Mouse (Mus musculus): ENCODE measurements around the gene Ptpra. TPM values are rescaled to one million over a fixed set of nuclear protein-coding genes. Genes with fewer than 3 reads are reported as not detected.
A peak's percentile ranks its signal among the peaks of the same experiment; 100 is the strongest.

Gene Ptpra
- polyA plus RNA-seq (2011; ENCODE audit: insufficient read depth, insufficient read length, low read depth, missing spikeins) = 72.8 and 77.6 TPM in 2 replicates

DNA sequence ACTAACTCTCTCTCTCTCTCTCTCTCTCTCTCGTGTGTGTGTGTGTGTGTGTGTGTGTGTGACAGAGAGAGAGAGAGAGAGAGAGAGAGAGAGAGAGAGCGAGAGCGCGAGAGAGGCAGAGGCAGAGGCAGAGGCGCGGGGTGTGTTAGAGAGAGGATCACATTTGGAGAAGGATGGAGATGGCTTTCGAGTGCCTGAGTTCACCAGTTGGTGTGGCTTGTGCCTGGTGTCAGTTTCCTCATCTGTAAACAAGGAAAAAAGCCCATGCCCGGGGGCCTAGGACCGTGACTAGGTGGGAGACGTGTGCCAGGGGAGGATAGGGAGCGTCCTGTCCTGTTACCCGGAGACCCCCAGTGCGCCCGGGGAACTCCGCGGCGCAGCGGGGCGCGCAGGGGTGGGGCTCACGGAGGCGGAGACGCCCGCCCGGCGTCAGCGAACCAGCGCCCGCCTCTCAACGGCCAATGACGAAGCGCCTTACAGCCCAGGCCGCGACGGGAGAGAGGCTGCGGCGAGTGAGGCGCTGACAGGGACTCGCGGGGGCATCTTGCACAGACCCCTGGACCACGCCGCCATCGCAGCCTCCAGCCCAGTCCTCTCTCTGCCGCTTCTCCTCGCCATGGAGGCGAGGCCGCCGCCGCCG is at the start of gene Ptpra:
Ptpra (plus strand) TSS at position 485 of the 640 bp plus-strand sequence.
- Histone ChIP-seq H3K9me3 (replicated peaks; ENCODE audit: control insufficient read depth, insufficient read depth, low read length, poor library complexity, severe bottlenecking) (no peaks in the 10 kb centered on the region), H3K36me3 (ENCODE audit: control insufficient read depth, insufficient read depth, low read length, poor library complexity, severe bottlenecking) (no peaks in the 10 kb centered on the region), H3K27me3 (ENCODE audit: control insufficient read depth, insufficient read depth, low read length, poor library complexity, severe bottlenecking) (no peaks in the 10 kb centered on the region), H3K27ac (ENCODE audit: insufficient read depth, low read length) (no peak within 1 kb of the TSS), H3K4me3 (ENCODE audit: low read depth, low read length) (peak within 1 kb of the TSS; percentile 87), H3K4me1 (ENCODE audit: control insufficient read depth, insufficient read depth, low read length) (no peaks in the 10 kb centered on the region), H3K9ac (ENCODE audit: low read depth, poor library complexity, severe bottlenecking) (peak within 1 kb of the TSS; percentile 80)
- TF ChIP-seq EP300 (IDR thresholded peaks at IDR 0.05; ENCODE audit: insufficient read depth, low read depth, low read length) (no peak), POLR2A (IDR thresholded peaks at IDR 0.05; ENCODE audit: insufficient read depth, low read length) (no peak), CTCF (IDR thresholded peaks at IDR 0.05; ENCODE audit: low read depth, low read length) (no peak)

- no peak overlapping the region for H3K4me3 ChIP-seq (ENCODE audit: low read depth, low read length)
- H3K36me3 ChIP-seq (ENCODE audit: control insufficient read depth, insufficient read depth, low read length, poor library complexity, severe bottlenecking) = no peaks in the 10 kb centered on the region
- no peak overlapping the region for H3K27ac ChIP-seq (ENCODE audit: insufficient read depth, low read length)
- no peak overlapping the region for H3K9ac ChIP-seq (ENCODE audit: low read depth, poor library complexity, severe bottlenecking)
- H3K9me3 ChIP-seq (replicated peaks; ENCODE audit: control insufficient read depth, insufficient read depth, low read length, poor library complexity, severe bottlenecking) = peaks cover 11% of the 10 kb centered on the region
- H3K4me1 ChIP-seq (ENCODE audit: control insufficient read depth, insufficient read depth, low read length) = no peaks in the 10 kb centered on the region
- no peaks in the 10 kb centered on the region for H3K27me3 ChIP-seq (ENCODE audit: control insufficient read depth, insufficient read depth, low read length, poor library complexity, severe bottlenecking)
- TF ChIP-seq CTCF (IDR thresholded peaks at IDR 0.05; ENCODE audit: low read depth, low read length) = no peak
- TF ChIP-seq EP300 (IDR thresholded peaks at IDR 0.05; ENCODE audit: insufficient read depth, low read depth, low read length) = no peak
- TF ChIP-seq POLR2A (IDR thresholded peaks at IDR 0.05; ENCODE audit: insufficient read depth, low read length) = no peak
Observed at GRCm38 (mm10) chr2:130401891-130402290, 48.2 kb upstream of the Ptpra start.

- H3K4me3 ChIP-seq (ENCODE audit: low read depth, low read length) = no peak within 1 kb of the TSS
- peaks cover under 1% of the 10 kb centered on the region; the same call in 1 of the 2 replicates for H3K9me3 ChIP-seq (replicated peaks; ENCODE audit: control insufficient read depth, insufficient read depth, low read length, poor library complexity, severe bottlenecking)
- H3K27me3 ChIP-seq (ENCODE audit: control insufficient read depth, insufficient read depth, low read length, poor library complexity, severe bottlenecking) = no peaks in the 10 kb centered on the region
- H3K36me3 ChIP-seq (ENCODE audit: control insufficient read depth, insufficient read depth, low read length, poor library complexity, severe bottlenecking) = no peaks in the 10 kb centered on the region
- TF ChIP-seq POLR2A (IDR thresholded peaks at IDR 0.05; ENCODE audit: insufficient read depth, low read length) (no peak), CTCF (IDR thresholded peaks at IDR 0.05; ENCODE audit: low read depth, low read length) (no peak), EP300 (IDR thresholded peaks at IDR 0.05; ENCODE audit: insufficient read depth, low read depth, low read length) (no peak)
- no peak within 1 kb of the TSS for H3K9ac ChIP-seq (ENCODE audit: low read depth, poor library complexity, severe bottlenecking)
- no peaks in the 10 kb centered on the region for H3K4me1 ChIP-seq (ENCODE audit: control insufficient read depth, insufficient read depth, low read length)
- H3K27ac ChIP-seq (ENCODE audit: insufficient read depth, low read length) = no peak within 1 kb of the TSS
Observed at GRCm38 (mm10) chr2:130404939-130405338, 45.1 kb upstream of the Ptpra start, which contains the start of the genes Gm28372 and 1700020A23Rik. TSS of gene Gm28372 (plus strand) at chr2:130405239. TSS of gene 1700020A23Rik (plus strand) at chr2:130405259.

GRCm38 (mm10) chr2:130406178-130406577 is 43.9 kb upstream of the Ptpra start, which contains the start of gene Tmem239:
TSS of gene Tmem239 (plus strand) at chr2:130406478.
- H3K9ac ChIP-seq (ENCODE audit: low read depth, poor library complexity, severe bottlenecking) = no peak within 1 kb of the TSS
- no peaks in the 10 kb centered on the region for H3K27me3 ChIP-seq (ENCODE audit: control insufficient read depth, insufficient read depth, low read length, poor library complexity, severe bottlenecking)
- no peak within 1 kb of the TSS for H3K27ac ChIP-seq (ENCODE audit: insufficient read depth, low read length)
- TF ChIP-seq EP300 (IDR thresholded peaks at IDR 0.05; ENCODE audit: insufficient read depth, low read depth, low read length) (no peak), CTCF (IDR thresholded peaks at IDR 0.05; ENCODE audit: low read depth, low read length) (no peak), POLR2A (IDR thresholded peaks at IDR 0.05; ENCODE audit: insufficient read depth, low read length) (no peak)
- no peaks in the 10 kb centered on the region for H3K36me3 ChIP-seq (ENCODE audit: control insufficient read depth, insufficient read depth, low read length, poor library complexity, severe bottlenecking)
- no peaks in the 10 kb centered on the region for H3K4me1 ChIP-seq (ENCODE audit: control insufficient read depth, insufficient read depth, low read length)
- H3K4me3 ChIP-seq (ENCODE audit: low read depth, low read length) = no peak within 1 kb of the TSS
- no peaks in the 10 kb centered on the region for H3K9me3 ChIP-seq (replicated peaks; ENCODE audit: control insufficient read depth, insufficient read depth, low read length, poor library complexity, severe bottlenecking)

GRCm38 (mm10) chr2:130408194-130408593 is 41.9 kb upstream of the Ptpra start:
- no peak overlapping the region for H3K4me3 ChIP-seq (ENCODE audit: low read depth, low read length)
- H3K4me1 ChIP-seq (ENCODE audit: control insufficient read depth, insufficient read depth, low read length) = no peaks in the 10 kb centered on the region
- H3K9ac ChIP-seq (ENCODE audit: low read depth, poor library complexity, severe bottlenecking) = no peak overlapping the region
- no peaks in the 10 kb centered on the region for H3K36me3 ChIP-seq (ENCODE audit: control insufficient read depth, insufficient read depth, low read length, poor library complexity, severe bottlenecking)
- no peaks in the 10 kb centered on the region for H3K9me3 ChIP-seq (replicated peaks; ENCODE audit: control insufficient read depth, insufficient read depth, low read length, poor library complexity, severe bottlenecking)
- TF ChIP-seq POLR2A (IDR thresholded peaks at IDR 0.05; ENCODE audit: insufficient read depth, low read length) (no peak), CTCF (IDR thresholded peaks at IDR 0.05; ENCODE audit: low read depth, low read length) (no peak), EP300 (IDR thresholded peaks at IDR 0.05; ENCODE audit: insufficient read depth, low read depth, low read length) (no peak)
- H3K27me3 ChIP-seq (ENCODE audit: control insufficient read depth, insufficient read depth, low read length, poor library complexity, severe bottlenecking) = no peaks in the 10 kb centered on the region
- no peak overlapping the region for H3K27ac ChIP-seq (ENCODE audit: insufficient read depth, low read length)

Measured in ES-Bruce4 (cell line).